Mouse (Mus musculus) ovary, postnatal 36 days (tissue): Measurements from ENCODE around the gene Tmem109.

ENCODE experiments used
- DNase-seq: peaks from one replicate; pipeline ENCODE4 v3.0.0; 2022; ENCODE audit warnings: low spot score, mixed read lengths

The Tmem109 gene

GRCm38 (mm10) chr19:10841721-10842626 is 39.8 kb downstream of the Tmem109 start:
- no peak for DNase-seq

- DNase-seq, result no peak
Observed at GRCm38 (mm10) chr19:10839010-10839892, 42.5 kb downstream of the Tmem109 start, which contains the start of gene Slc15a3. TSS of gene Slc15a3 (plus strand) at chr19:10839727.

GRCm38 (mm10) chr19:10835671-10836070 is 46.1 kb downstream of the Tmem109 start:
- no peak for DNase-seq

GRCm38 (mm10) chr19:10833611-10834010 is 48.2 kb downstream of the Tmem109 start:
- DNase-seq, result no peak

- no peak for DNase-seq
Observed at GRCm38 (mm10) chr19:10832030-10832429, 49.8 kb downstream of the Tmem109 start.

- DNase-seq, result peak; percentile 63
Observed at GRCm38 (mm10) chr19:10831424-10831823, 50.4 kb downstream of the Tmem109 start.

GRCm38 (mm10) chr19:10829436-10830175 is 52.2 kb downstream of the Tmem109 start, which contains the start of gene Cd6:
TSS of gene Cd6 (minus strand) at chr19:10830058.
- DNase-seq, result no peak

- no peak for DNase-seq
Observed at GRCm38 (mm10) chr19:10828321-10828720, 53.5 kb downstream of the Tmem109 start.

GRCm38 (mm10) chr19:10824061-10824460 is 57.7 kb downstream of the Tmem109 start:
- no peak for DNase-seq

GRCm38 (mm10) chr19:10822534-10822933 is 59.3 kb downstream of the Tmem109 start:
- DNase-seq, result no peak

GRCm38 (mm10) chr19:10821319-10821718 is 60.5 kb downstream of the Tmem109 start:
- DNase-seq, result no peak
